Mouse (Mus musculus) testis, adult 2 months (tissue): ENCODE results near the gene Foxk1.

Source experiments
- CTCF ChIP-seq: fragments of 200-500 bp; IDR thresholded peaks from 2 replicates; pipeline ENCODE4 v1.5.1; 2012; ENCODE audit warnings: low read depth, mild to moderate bottlenecking, inconsistent platforms, low read length, moderate library complexity; ENCODE audit not compliant: control insufficient read depth, insufficient read depth, insufficient replicate concordance
- POLR2A ChIP-seq: fragments of 200-500 bp; IDR thresholded peaks from 2 replicates; pipeline ENCODE4 v1.6.1; 2012; ENCODE audit warnings: low read depth, mild to moderate bottlenecking, inconsistent platforms, low read length, moderate library complexity; ENCODE audit not compliant: control insufficient read depth

DNA sequence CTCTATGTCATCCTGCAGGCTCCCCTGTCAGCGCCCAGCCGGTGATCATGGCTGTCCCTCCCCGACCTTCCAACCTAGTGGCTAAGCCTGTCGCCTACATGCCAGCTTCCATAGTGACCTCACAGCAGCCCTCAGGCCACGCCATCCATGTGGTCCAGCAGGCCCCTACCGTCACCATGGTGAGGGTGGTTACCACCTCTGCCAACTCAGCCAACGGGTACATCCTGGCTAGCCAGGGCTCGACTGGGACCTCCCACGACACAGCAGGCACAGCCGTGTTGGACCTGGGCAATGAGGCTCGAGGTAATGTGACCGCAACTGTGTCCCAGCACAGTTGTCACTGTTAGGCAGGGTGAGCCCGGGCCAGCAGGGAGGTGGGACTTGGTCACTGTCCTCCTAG lies 52.4 kb downstream of the Foxk1 start:
- TF ChIP-seq CTCF (no peak), POLR2A (no peak)
